Mouse (Mus musculus) left cerebral cortex, adult 18-20 months (tissue): ENCODE data around the gene Prorsd1. TPM values are rescaled to one million over a fixed set of nuclear protein-coding genes. Genes with fewer than 3 reads are reported as not detected.
"Not testable (repeated sequence)": the region's sequence is repeated elsewhere in the genome, so short reads cannot be mapped to it uniquely, and the experiment has no call there.

ENCODE experiments used
- DNase-seq, 2 experiments: peaks; one replicate each; pipeline ENCODE4 v3.0.0; 2021 to 2022; ENCODE audit warnings: low spot score in 2 of 2, mixed read lengths in 1 of 2
- long read RNA-seq, 2 experiments: library from polyadenylated mRNA; stranded (forward); transcript quantifications; one replicate each; pipeline ENCODE4 v2.0.0; 2021
- total RNA-seq, 2 experiments: library from RNA; stranded (reverse); gene quantifications; 2 replicates each; pipeline ENCODE4 v1.2.3; 2021

Gene Prorsd1
- 1 to 10 TPM; 2.6 to 3.8 TPM for total RNA-seq
- long read RNA-seq, experiment 1 = 0 reads
- long read RNA-seq, experiment 2, partial matches to known transcripts = 0 of 2 reads
- long read RNA-seq, experiment 2, other reads (novel, unspliced or antisense) = 0 of 2 reads

DNA sequence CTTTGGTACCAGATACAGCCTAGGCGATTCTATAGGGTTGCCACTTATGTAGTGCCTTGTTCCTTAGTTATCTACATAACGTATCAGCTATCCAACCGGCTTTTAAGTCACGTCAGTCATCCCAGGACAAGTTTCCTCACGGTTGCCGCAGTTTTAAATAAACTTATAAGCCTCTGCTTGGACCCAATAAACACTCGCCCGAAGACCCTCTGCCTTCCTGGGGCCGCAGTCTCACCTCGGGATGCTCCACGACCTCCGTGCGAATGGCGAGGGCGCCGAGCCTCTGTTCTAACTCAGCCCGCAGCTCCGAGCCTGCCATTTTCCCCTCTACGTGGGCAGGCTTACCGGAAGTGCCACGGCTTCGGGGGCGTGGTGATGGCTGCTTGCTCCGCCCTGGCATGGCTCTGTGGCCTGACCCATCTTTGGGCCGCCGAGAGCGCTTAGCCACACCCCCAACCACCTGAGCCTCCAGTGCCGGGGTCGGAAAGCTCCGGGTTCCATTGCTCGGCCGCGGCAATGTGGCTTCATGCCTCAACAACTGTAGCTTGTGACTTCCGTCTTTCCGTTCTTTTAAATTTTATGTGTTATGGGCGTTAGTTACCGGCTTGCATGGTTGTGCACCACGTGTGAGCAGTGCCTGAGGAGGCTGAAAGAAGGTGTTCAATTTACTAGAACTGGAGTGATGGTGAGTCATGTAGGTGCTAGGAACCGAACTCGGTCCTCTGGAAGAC, at the start of gene Prorsd1:
TSS of gene Prorsd1 (minus strand) at position 352 of the 731 bp plus-strand sequence.
- peak; percentile 55 to 58 for DNase-seq

- no peak for DNase-seq
Observed at GRCm38 (mm10) chr11:29563406-29563805, 48.6 kb upstream of the Prorsd1 start.

DNA sequence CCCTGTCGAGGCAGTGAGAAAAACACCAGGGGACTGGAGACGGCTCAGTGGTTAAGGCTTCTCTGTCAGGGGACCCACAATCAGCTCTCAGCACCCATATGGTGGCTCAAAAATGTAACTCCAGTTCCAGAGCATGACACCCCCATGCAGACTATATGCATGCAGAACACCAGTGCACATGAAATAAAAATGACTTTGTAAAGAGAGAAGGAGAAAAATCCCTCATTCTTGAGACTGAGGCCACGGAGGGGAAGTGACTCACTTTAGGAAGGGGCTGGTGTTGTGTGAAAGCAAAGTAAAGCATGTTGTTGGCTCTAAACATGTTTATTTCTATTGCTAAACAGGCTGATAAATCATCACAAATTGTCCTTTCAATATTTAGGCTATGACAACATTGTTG, 46.2 kb upstream of the Prorsd1 start:
- no peak for DNase-seq

DNA sequence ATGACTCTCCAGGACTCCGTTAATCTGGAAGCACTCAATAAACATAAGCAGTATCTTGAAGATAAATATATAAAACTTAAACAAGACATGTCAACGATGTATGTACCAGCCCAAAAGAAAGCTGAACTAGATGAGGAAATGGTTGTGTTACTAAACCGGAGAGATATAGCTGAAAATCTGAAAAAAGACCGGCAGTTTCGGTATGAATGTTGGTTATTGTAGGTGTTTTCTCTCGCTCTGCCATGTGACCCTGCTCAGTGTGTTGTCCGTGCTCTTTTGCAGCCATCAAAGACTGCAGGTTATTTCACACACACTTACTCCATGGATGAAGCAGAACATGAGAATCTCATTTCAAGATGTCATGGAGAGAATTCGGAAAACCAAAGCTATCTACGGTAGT, 45.6 kb upstream of the Prorsd1 start:
- no peak for DNase-seq

DNA sequence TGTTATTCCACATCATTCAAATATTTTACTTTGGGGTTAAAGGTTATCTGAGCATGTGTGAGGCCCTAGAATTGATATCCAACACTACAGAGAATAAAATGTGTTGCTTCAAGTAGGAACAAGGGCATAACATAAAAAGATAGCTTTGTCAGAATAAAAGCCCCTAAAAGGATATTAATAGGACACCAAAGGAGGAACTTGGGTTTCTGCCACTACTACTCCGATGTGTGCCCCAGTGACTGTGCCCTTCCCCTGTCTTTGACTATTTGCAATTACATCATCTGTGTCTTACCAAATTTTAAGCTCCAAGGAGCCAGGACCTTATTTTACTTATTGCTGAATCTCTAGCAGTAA, 34.6 kb upstream of the Prorsd1 start:
- DNase-seq = no peak

GRCm38 (mm10) chr11:29548504-29549424, 33.9 kb upstream of the Prorsd1 start:
- DNase-seq = no peak

DNA sequence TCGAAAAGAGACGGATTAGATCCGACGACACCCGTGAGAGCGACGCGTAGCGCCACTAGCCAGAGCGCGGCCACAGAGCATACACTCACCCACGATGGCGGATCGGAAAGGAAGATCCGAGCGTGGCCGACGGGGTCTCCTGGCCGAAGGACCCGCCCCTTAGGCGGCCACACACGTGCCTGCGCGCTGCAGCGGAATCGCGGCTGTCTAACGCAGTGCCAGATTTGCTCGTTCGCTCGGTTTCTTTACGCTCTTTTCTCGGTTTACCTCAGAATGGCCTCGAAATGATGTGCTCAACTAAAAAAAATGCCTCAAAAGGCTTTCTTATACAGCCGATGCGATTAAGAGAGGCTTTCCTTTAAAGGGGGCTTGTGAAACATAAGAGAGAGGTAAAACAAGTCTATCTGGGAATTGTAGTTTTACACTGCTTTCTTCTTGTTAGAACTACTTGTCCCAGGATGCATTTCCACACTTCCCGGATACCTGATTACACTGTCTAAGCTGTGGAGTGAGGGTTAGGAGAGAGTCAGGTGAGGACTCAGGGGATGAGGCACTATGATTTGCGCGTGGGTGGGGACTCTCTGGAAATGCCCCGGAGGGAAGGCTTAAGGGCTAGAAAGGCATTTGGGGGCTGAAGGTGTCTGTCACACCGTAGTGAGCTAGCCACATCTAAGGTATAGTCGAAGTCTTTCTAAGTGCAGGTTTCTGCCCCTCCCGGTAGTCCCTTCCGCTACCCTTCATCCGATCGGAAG, 33.1 kb upstream of the Prorsd1 start, which contains the start of the genes Clhc1 and Rps27a:
TSS of gene Clhc1 (plus strand) at position 199 of the 752 bp plus-strand sequence.
TSS of gene Rps27a (minus strand) at position 358 of the 752 bp plus-strand sequence.
- DNase-seq = peak; percentile 93 to 94

DNA sequence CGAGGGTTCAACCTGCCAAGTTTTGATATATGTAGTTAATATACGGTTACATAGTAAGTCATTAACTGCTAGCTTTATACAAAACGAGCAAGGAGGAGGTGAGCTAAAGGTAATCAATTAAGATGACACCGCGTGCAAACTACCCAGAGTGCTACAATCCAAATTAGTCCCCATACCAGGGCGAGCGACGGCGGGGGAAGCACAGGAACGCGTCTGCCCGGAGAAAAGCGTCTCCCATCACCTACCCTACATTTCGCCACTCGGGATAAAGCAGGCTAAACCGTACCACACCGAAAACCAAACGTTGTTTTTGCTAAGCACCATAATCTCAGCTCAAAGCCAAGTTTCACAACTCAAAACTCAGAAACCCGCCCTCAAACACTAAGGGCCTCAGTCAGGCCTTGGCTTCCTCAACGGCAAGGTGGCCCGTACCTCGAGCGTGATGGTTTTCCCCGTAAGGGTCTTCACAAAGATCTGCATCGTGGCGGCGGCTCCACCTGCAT, 32.5 kb upstream of the Prorsd1 start:
- DNase-seq = no peak

GRCm38 (mm10) chr11:29546762-29547161, 31.9 kb upstream of the Prorsd1 start:
- no peak for DNase-seq

- DNase-seq = not testable (repeated sequence)
Observed at GRCm38 (mm10) chr11:29546297-29546696, 31.5 kb upstream of the Prorsd1 start.

DNA sequence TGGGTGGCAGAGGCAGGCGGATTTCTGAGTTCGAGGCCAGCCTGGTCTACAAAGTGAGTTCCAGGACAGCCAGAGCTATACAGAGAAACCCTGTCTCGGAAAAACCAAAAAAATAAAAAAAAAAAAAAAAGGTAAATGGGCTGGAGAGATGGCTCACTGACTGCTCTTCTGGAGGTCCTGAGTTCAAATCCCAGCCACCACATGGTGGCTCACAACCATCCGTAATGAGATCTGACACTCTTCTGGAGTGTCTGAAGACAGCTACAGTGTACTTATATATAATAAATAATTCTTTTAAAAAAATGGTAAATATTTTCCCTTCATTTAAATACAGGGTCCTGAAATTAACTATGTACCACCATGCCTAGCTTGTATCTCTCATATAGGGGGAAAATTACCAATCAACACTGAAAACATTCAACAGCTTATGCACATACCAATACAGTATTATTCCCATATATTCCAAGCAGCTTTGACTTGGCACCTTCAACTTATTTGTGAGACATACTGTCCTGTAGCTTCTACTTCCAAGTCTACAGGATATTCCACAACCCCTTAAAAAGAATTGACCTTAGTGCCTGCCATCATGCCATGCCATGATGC, 30.4 kb upstream of the Prorsd1 start:
- not testable (repeated sequence) for DNase-seq

GRCm38 (mm10) chr11:29544225-29544945, 29.6 kb upstream of the Prorsd1 start:
- DNase-seq = no peak

DNA sequence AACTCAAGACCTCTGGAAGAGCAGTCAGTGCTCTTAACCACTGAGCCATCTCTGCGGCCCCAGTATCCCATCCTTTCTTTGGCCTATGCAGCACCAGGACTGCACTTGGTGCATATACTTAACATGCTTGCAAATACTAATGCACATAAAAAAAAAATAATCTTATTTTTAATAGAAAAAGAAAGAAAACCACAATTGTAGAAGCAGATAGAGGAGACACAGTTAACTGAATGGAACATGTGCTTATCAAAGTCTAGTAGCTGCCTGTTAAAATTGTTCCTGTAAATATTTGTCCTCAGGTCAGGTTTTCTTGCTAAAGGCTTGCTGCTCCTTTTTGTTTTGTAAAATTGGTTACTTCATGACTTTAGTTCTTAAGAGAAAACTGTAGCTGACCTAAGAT, 23.4 kb upstream of the Prorsd1 start:
- no peak for DNase-seq

GRCm38 (mm10) chr11:29525988-29526794, 11.4 kb upstream of the Prorsd1 start, which contains the start of gene Mtif2:
Gene Mtif2, plus strand, starts transcription at chr11:29526408.
- peak; percentile 74 to 82 for DNase-seq

- no peak for DNase-seq
Observed at GRCm38 (mm10) chr11:29514325-29514681, 530 bp downstream of the Prorsd1 start.

DNA sequence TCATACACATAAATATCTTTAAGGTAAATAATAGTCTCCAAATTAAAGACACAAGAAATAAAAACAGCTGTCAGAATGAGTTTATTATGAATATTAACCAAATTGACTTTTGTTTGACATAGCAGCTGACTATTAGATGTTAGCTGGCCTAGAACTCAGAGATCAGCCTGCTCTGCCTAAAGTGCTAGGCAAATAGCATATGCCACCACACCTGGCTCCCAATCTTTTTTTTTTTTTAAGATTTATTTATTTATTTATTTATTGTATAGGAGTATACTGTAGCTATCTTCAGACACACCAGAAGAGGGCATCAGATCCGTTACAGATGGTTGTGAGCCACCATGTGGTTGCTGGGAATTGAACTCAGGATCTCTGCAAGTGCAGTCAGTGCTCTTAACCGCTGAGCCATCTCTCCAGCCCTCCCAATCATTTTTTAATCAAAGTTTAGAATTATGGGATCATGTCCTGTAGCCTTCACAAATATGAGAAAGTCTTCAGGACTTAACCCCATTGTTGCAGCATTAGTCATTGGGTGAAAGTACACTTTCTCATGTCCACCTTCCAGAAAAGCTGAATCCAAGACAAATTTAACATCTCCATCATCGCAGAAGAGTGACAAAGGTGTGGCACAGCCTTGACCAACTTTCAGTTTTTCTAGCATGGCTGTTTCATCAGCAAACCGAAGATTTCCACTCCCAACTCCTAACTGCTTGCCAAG, 1.9 kb downstream of the Prorsd1 start:
- DNase-seq = no peak

GRCm38 (mm10) chr11:29509421-29509820, 5.4 kb downstream of the Prorsd1 start:
- DNase-seq = no peak

- DNase-seq = no peak
Observed at GRCm38 (mm10) chr11:29504899-29505625, 9.8 kb downstream of the Prorsd1 start.
